Mouse (Mus musculus) forebrain, embryonic 12.5 days (tissue): ENCODE measurements around the gene 4930535I16Rik. TPM values are rescaled to one million over a fixed set of nuclear protein-coding genes. Genes with fewer than 3 reads are reported as not detected.
A peak's percentile ranks its signal among the peaks of the same experiment; 100 is the strongest.
"Not testable (repeated sequence)": the region's sequence is repeated elsewhere in the genome, so short reads cannot be mapped to it uniquely, and the experiment has no call there.

ENCODE experiments used
- ATAC-seq: fragments of 200-750 bp; cut with Nextera tagmentation; 2 replicates; pipeline ENCODE4 v1.8.0; 2017; ENCODE audit warnings: moderate TSS enrichment; ENCODE audit not compliant: low FRiP score
- H3K27ac ChIP-seq: fragments of 300-500 bp; sonication (generic); 2 replicates; pipeline ENCODE4 v1.5.1; 2016; ENCODE audit warnings: mild to moderate bottlenecking
- H3K27me3 ChIP-seq: fragments of 300-500 bp; sonication (generic); 2 replicates; pipeline ENCODE4 v1.6.1; 2016; ENCODE audit warnings: mild to moderate bottlenecking
- H3K36me3 ChIP-seq: fragments of 300-500 bp; sonication (generic); replicated peaks from 2 replicates; pipeline ENCODE4 v1.6.1; 2016; ENCODE audit warnings: mild to moderate bottlenecking
- H3K4me1 ChIP-seq: fragments of 300-500 bp; sonication (generic); 2 replicates; pipeline ENCODE4 v1.6.1; 2016
- H3K4me2 ChIP-seq: fragments of 300-500 bp; sonication (generic); 2 replicates; pipeline ENCODE4 v1.6.1; 2016; ENCODE audit warnings: mild to moderate bottlenecking, moderate library complexity
- H3K4me3 ChIP-seq: fragments of 300-500 bp; sonication (generic); replicated peaks from 2 replicates; pipeline ENCODE4 v1.5.1; 2016; ENCODE audit warnings: mild to moderate bottlenecking
- H3K9ac ChIP-seq: fragments of 300-500 bp; sonication (generic); 2 replicates; pipeline ENCODE4 v1.6.1; 2016; ENCODE audit warnings: mild to moderate bottlenecking
- H3K9me3 ChIP-seq: fragments of 300-500 bp; sonication (generic); 2 replicates; pipeline ENCODE4 v1.6.1; 2016
- WGBS: fragments of 180-500 bp; shearing (Covaris S2); methylation state at CpG from one replicate; pipeline ENCODE4 v1.1.7; 2016; 5-methylcytosine and 5-hydroxymethylcytosine counted together
- polyA plus RNA-seq: library from polyadenylated mRNA; unstranded; fragments of >200 nt; fragmentation: Nextera tagmentation; extraction: Ambion mirVana; gene quantifications from 2 replicates; pipeline ENCODE4 v1.2.1, GENCODE M21; 2016

The 4930535I16Rik gene
- polyA plus RNA-seq = not detected in 2 replicates

DNA sequence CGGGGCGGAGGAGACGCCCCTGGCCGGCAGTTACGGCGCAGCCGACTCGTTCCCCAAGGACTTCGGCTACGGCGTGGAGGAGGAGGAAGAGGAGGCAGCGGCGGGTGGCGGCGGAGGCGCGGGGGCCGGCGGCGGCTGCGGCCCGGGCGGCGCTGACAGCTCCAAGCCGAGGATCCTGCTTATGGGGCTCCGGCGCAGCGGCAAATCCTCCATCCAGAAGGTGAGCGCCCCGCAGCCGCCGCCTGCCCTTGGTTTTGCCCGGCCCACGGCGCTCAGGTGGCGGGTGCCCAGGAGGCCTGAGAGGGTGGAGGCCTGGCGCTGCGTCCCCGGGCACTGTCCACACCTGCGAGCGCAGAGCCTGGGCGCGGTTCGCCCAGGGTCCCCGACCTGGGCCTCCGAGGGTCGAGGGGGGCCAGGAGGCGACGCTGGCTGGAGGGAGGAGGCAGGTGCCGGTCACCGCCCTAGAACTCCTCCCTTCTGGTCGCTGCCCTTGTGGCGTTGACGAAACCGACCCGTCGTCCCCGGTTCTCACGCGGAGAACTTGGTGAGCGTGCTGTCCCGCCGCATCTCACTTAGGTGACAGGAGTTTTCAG lies at the start of gene 4930535I16Rik:
TSS of gene 4930535I16Rik (minus strand) at position 475 of the 593 bp plus-strand sequence.
- Histone ChIP-seq H3K36me3 (peaks cover 27% of the 10 kb centered on the region), H3K9me3 (no peaks in the 10 kb centered on the region), H3K4me3 (peak within 1 kb of the TSS; percentile 79), H3K27me3 (no peaks in the 10 kb centered on the region), H3K4me1 (peaks cover 24% of the 10 kb centered on the region), H3K9ac (peak within 1 kb of the TSS; percentile 91), H3K27ac (peak within 1 kb of the TSS; percentile 82), H3K4me2 (peak within 1 kb of the TSS; percentile 91)
- peak; percentile 57 for ATAC-seq
- WGBS = under 1% methylated on average over 55 of the region's 63 CpGs

DNA sequence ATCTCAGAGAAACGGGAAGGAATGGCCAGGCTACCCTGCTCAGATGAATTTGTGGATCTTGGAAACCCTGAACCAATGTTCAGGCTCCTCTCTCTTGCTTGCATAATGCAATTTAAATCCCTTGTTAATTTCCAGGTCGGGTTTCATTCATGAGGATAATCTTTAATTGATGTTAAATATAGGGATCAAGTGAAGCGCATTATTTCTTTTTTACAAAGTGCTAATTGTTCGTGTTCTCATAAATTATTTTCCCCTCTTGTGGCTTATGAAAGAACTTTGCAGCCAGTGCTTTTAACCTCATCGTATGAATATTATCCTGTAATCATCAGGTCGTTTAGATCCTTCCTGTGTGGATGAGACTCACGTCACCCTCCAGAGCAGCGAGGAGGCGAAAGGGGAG lies 44.9 kb upstream of the 4930535I16Rik start:
- no peak overlapping the region for H3K27ac ChIP-seq
- H3K4me1 ChIP-seq = 0 out of 2 replicates have a peak, but pooled peaks cover 10% of the 10 kb centered on the region
- no peaks in the 10 kb centered on the region for H3K9me3 ChIP-seq
- no peak overlapping the region for H3K4me2 ChIP-seq
- ATAC-seq = no peak
- H3K27me3 ChIP-seq = peaks cover 40% of the 10 kb centered on the region
- no peak overlapping the region for H3K9ac ChIP-seq
- no peaks in the 10 kb centered on the region for H3K36me3 ChIP-seq
- WGBS = 29% methylated on average over 9 of the region's 9 CpGs
- H3K4me3 ChIP-seq = no peak overlapping the region

- WGBS = 71% methylated on average over 4 of the region's 4 CpGs
- ATAC-seq = no peak
- Histone ChIP-seq H3K36me3 (no peaks in the 10 kb centered on the region), H3K27ac (no peak overlapping the region), H3K4me1 (peaks cover 19% of the 10 kb centered on the region; the same call in 1 of the 2 replicates), H3K4me2 (no peak overlapping the region), H3K27me3 (peaks cover 44% of the 10 kb centered on the region), H3K4me3 (no peak overlapping the region), H3K9ac (no peak overlapping the region), H3K9me3 (no peaks in the 10 kb centered on the region)
Observed at GRCm38 (mm10) chr4:123960955-123961354, 43.1 kb upstream of the 4930535I16Rik start.

DNA sequence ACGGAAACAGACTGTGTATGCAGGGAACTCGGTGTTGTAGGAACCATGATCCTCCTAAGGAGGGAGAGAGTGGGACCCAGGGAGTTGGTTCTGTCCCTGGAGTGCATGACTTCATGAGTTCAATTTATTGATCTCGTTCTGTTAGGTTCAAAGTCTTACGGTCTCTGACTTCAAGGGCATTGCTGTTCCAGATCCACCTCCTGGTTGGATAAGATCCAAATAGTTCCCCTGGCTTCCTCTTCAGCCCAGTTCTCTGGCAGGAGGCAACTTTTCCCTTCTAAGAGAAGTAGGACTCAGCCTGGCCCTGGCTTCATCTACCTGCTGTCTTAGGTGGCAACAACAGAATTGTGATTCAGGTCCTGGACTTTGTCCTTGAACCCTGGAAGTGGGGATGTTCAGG lies 40.1 kb upstream of the 4930535I16Rik start:
- Histone ChIP-seq H3K36me3 (no peaks in the 10 kb centered on the region), H3K9ac (no peak overlapping the region), H3K4me3 (no peak overlapping the region), H3K9me3 (no peaks in the 10 kb centered on the region), H3K27me3 (peaks cover 40% of the 10 kb centered on the region), H3K27ac (no peak overlapping the region), H3K4me2 (no peak overlapping the region), H3K4me1 (peaks cover 15% of the 10 kb centered on the region; the same call in 1 of the 2 replicates)
- WGBS = 69% methylated on average over 4 of the region's 4 CpGs
- no peak for ATAC-seq

GRCm38 (mm10) chr4:123957492-123957808 lies 39.6 kb upstream of the 4930535I16Rik start:
- Histone ChIP-seq H3K4me2 (peak overlapping the region; percentile 46; the same call in 1 of the 2 replicates), H3K4me1 (peaks cover 12% of the 10 kb centered on the region; the same call in 1 of the 2 replicates), H3K36me3 (no peaks in the 10 kb centered on the region), H3K27me3 (peaks cover 40% of the 10 kb centered on the region), H3K4me3 (no peak overlapping the region), H3K27ac (no peak overlapping the region), H3K9me3 (no peaks in the 10 kb centered on the region), H3K9ac (peak overlapping the region; percentile 3; the same call in 1 of the 2 replicates)
- no peak for ATAC-seq
- 53% methylated on average over 4 of the region's 4 CpGs for WGBS

DNA sequence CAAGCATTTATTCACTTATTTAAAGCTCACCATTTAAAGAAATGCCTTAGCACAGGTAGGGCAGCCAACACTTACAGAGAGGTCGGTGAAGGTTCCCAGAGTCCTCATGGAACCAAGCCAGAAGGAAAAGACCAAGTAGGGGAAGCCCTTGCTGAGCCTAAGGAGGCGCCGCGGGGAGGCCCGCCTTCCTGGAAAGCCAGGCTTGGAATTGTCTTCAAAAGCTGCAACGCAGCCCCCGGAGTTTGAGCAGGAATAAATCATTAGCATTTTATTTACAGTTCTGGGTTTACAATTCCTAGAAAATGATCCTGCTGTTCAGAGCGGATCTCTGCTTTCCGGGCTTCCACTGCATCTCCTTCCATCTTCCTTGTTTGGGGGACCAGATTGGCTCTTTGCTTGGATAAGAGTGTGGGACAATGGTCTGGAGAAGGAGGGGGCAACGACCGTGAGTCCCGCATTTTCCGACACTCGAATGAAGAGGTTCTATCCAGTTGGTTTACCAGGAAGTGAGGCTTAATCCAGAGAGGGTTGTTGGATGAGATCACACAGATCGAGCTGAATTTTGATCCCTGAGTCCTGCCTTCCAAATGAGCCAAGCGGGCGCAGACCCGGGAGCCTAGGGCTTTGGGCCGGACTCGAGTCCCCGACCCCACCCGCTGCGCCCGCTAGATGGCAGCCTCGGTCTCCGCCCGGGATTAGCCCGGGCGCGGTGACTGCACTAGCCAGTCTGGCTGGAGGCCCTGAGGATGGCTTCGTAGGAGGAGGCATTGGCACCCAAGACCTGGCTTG lies 39.1 kb upstream of the 4930535I16Rik start:
- ATAC-seq = peak; percentile 88
- 5% methylated on average over 31 of the region's 31 CpGs for WGBS
- H3K9me3 ChIP-seq = no peaks in the 10 kb centered on the region
- peaks cover 41% of the 10 kb centered on the region for H3K27me3 ChIP-seq
- peak overlapping the region; percentile 46 for H3K4me2 ChIP-seq
- peaks cover 9% of the 10 kb centered on the region; the same call in 1 of the 2 replicates for H3K4me1 ChIP-seq
- 0 out of 2 replicates have a peak overlapping the region, but pooled peaks have one; percentile 13 for H3K4me3 ChIP-seq
- peak overlapping the region; percentile 3; the same call in 1 of the 2 replicates for H3K9ac ChIP-seq
- H3K36me3 ChIP-seq = no peaks in the 10 kb centered on the region
- H3K27ac ChIP-seq = no peak overlapping the region

GRCm38 (mm10) chr4:123952059-123952458 lies 34.2 kb upstream of the 4930535I16Rik start:
- H3K27ac ChIP-seq = no peak overlapping the region
- H3K4me1 ChIP-seq = peaks cover 7% of the 10 kb centered on the region; the same call in 1 of the 2 replicates
- no peak for ATAC-seq
- H3K4me3 ChIP-seq = no peak overlapping the region
- H3K27me3 ChIP-seq = peaks cover 37% of the 10 kb centered on the region
- 57% methylated on average over 8 of the region's 8 CpGs for WGBS
- H3K9ac ChIP-seq = no peak overlapping the region
- H3K9me3 ChIP-seq = no peaks in the 10 kb centered on the region
- no peak overlapping the region for H3K4me2 ChIP-seq
- H3K36me3 ChIP-seq = no peaks in the 10 kb centered on the region

DNA sequence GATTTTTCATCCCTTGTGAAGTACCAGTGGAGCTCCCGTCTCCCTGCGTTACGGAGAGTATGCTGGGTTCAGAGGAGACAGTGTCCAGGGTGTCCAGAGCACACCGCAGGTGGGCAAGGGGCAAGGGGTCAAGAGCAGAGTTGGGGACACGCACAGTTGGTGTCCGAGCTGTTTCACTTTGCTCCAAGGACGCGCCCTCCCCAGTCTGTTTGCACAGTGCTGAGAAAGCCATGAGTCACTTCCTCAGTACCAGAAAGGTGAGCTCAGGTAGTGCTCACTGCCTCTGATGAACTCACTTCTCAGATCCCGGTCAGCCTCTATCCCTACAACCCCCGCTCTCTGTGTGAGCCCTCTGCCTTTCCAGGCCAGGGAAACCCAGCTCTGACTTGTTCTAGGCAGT lies 31.8 kb upstream of the 4930535I16Rik start:
- Histone ChIP-seq H3K27ac (no peak overlapping the region), H3K4me3 (no peak overlapping the region), H3K4me2 (no peak overlapping the region), H3K27me3 (peaks cover 24% of the 10 kb centered on the region), H3K9me3 (no peaks in the 10 kb centered on the region), H3K4me1 (no peaks in the 10 kb centered on the region), H3K36me3 (no peaks in the 10 kb centered on the region), H3K9ac (no peak overlapping the region)
- WGBS = 73% methylated on average over 10 of the region's 10 CpGs
- ATAC-seq = no peak

DNA sequence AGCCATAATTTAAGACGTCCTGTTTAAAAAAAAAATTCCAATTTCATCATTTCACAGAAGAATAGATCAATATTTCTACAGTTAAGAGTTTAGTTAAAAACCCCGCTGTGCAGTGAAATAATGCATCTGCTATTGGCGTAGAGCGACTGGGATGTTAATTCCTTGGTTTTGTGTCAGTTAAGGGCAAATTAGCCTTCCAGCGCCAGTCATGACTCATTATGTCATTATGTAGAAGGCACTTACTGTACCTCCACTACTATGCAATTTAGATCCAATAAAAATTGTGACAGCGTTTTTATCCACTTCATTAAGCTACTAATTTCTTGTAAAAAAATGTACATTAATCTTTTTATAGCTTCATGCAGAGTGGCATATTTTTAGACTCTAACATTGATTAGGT lies 31.1 kb upstream of the 4930535I16Rik start:
- Histone ChIP-seq H3K4me3 (no peak overlapping the region), H3K27ac (no peak overlapping the region), H3K9me3 (no peaks in the 10 kb centered on the region), H3K4me2 (no peak overlapping the region), H3K27me3 (peaks cover 21% of the 10 kb centered on the region), H3K4me1 (no peaks in the 10 kb centered on the region), H3K9ac (no peak overlapping the region), H3K36me3 (no peaks in the 10 kb centered on the region)
- WGBS = 66% methylated on average over 6 of the region's 6 CpGs
- no peak for ATAC-seq

DNA sequence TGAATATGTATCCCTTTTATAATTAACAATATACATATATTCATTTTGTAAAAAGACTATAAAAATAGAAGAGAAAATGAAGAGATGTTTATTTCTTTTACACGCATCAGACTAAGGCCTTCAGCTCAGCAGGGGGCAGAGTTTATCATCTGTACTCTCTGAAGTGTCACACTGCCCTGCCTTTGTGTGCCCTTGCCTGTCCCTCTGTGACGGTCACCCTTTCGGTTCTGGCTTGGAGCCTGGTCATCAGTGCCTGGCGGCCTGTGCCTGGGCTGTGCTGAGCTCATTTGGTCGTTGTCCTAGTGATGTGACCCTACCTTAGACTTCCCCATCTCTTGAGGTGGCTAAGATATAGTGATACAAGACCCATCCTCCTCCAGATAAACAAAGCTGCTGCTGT lies 29.3 kb upstream of the 4930535I16Rik start:
- Histone ChIP-seq H3K4me3 (no peak overlapping the region), H3K36me3 (no peaks in the 10 kb centered on the region), H3K9ac (no peak overlapping the region), H3K4me1 (no peaks in the 10 kb centered on the region), H3K4me2 (no peak overlapping the region), H3K27me3 (peaks cover 21% of the 10 kb centered on the region), H3K9me3 (no peaks in the 10 kb centered on the region), H3K27ac (no peak overlapping the region)
- WGBS = 69% methylated on average over 5 of the region's 5 CpGs
- no peak for ATAC-seq

GRCm38 (mm10) chr4:123946701-123947100 lies 28.9 kb upstream of the 4930535I16Rik start:
- no peaks in the 10 kb centered on the region for H3K36me3 ChIP-seq
- no peak overlapping the region for H3K4me3 ChIP-seq
- H3K9me3 ChIP-seq = no peaks in the 10 kb centered on the region
- no peak overlapping the region for H3K27ac ChIP-seq
- H3K4me1 ChIP-seq = no peaks in the 10 kb centered on the region
- peaks cover 22% of the 10 kb centered on the region for H3K27me3 ChIP-seq
- no peak overlapping the region for H3K4me2 ChIP-seq
- no peak for ATAC-seq
- H3K9ac ChIP-seq = no peak overlapping the region
- 73% methylated on average over 4 of the region's 4 CpGs for WGBS

DNA sequence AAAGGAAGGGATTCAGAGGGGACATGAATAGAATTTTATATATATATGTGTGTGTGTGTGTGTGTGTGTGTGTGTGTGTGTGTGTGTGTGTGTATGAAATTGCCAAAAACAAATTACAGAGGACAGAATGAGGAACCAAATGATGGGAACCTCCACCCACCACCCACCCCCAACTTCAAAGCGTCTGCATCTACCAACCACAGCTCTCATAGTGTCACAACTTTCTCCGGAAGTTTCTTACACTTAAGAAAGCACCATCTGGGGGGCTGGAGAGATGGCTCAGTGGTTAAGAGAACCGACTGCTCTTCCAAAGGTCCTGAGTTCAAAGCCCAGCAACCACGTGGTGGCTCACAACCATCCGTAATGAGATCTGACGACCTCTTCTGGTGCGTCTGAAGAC lies 23.1 kb upstream of the 4930535I16Rik start:
- ATAC-seq, H3K9me3 ChIP-seq, H3K4me3 ChIP-seq, H3K4me1 ChIP-seq, H3K27ac ChIP-seq, H3K4me2 ChIP-seq, H3K9ac ChIP-seq, H3K27me3 ChIP-seq: not testable (repeated sequence)
- 87% methylated on average over 7 of the region's 7 CpGs for WGBS
- peaks cover 14% of the 10 kb centered on the region for H3K36me3 ChIP-seq
